In genomic region chr10:41504996-41505395, GRCm38 (mm10) we compare ENCODE assay signal across 14 mouse cellular contexts. TPM values are rescaled to one million over a fixed set of nuclear protein-coding genes. Genes with fewer than 3 reads are reported as not detected.
DNase-seq lines count a peak whose midpoint lies in the region; ATAC-seq and TF ChIP-seq lines count a peak whose summit lies in the region.
"Had no signal": no experiment of that assay in that cellular context is flagged by ENCODE, and none has a peak within 500 bp of the region (broad histone marks: within the 10 kb centered on the region; RNA-seq: fewer than 3 reads in every experiment).

No protein-coding gene starts in this region.

- H3K27ac ChIP-seq in hindbrain, embryonic 11.5 days (ENCODE audit: low read depth, low read length): no peak overlapping the region
- H3K27ac ChIP-seq in hindbrain, embryonic 14.5 days: no peak overlapping the region
- H3K27ac ChIP-seq in midbrain, embryonic 16.5 days (ENCODE audit: low read length): no peak overlapping the region
- H3K27ac ChIP-seq in midbrain, postnatal 0 days (ENCODE audit: low read depth, low read length): no peak overlapping the region
- H3K27ac ChIP-seq in forebrain, embryonic 16.5 days (ENCODE audit: low read length): no peak overlapping the region
- H3K27ac ChIP-seq: embryonic facial prominence, embryonic 12.5 days; heart, embryonic 10.5 days; layer of hippocampus, adult 2 months had no signal

- no peaks in the 10 kb centered on the region for H3K4me1 ChIP-seq in hindbrain, embryonic 11.5 days (replicated peaks; ENCODE audit: control insufficient read depth, insufficient read depth, low read length)
- H3K4me1 ChIP-seq in hindbrain, embryonic 14.5 days (replicated peaks; ENCODE audit: control insufficient read depth, insufficient read depth, low read length): no peaks in the 10 kb centered on the region
- H3K4me1 ChIP-seq in midbrain, embryonic 16.5 days (ENCODE audit: control insufficient read depth, insufficient read depth, low read length): no peaks in the 10 kb centered on the region
- H3K4me1 ChIP-seq in midbrain, postnatal 0 days (ENCODE audit: insufficient read depth, low read length): no peaks in the 10 kb centered on the region
- H3K4me1 ChIP-seq in forebrain, embryonic 16.5 days (replicated peaks; ENCODE audit: control insufficient read depth, insufficient read depth, low read length): no peaks in the 10 kb centered on the region
- H3K4me1 ChIP-seq: embryonic facial prominence, embryonic 12.5 days had no signal

- ATAC-seq in hindbrain, embryonic 11.5 days (ENCODE audit: low FRiP score): peak; percentile 17; the same call in 1 of the 2 replicates
- no peak; the same call in 1 of the 2 replicates for ATAC-seq in hindbrain, embryonic 14.5 days (ENCODE audit: low FRiP score)
- peak; percentile 28; the same call in 1 of the 2 replicates for ATAC-seq in midbrain, embryonic 16.5 days
- ATAC-seq in midbrain, postnatal 0 days (ENCODE audit: low FRiP score): no peak; the same call in 1 of the 2 replicates
- ATAC-seq in forebrain, embryonic 16.5 days: peak; percentile 23; the same call in 1 of the 2 replicates
- ATAC-seq: Patski had no signal

- H3K36me3 ChIP-seq in hindbrain, embryonic 11.5 days (ENCODE audit: control insufficient read depth, insufficient read depth, low read length): no peaks in the 10 kb centered on the region
- H3K36me3 ChIP-seq in hindbrain, embryonic 14.5 days (replicated peaks; ENCODE audit: control insufficient read depth, insufficient read depth): no peaks in the 10 kb centered on the region
- H3K36me3 ChIP-seq in midbrain, embryonic 16.5 days (ENCODE audit: control insufficient read depth, insufficient read depth, low read length): no peaks in the 10 kb centered on the region
- peaks cover 3% of the 10 kb centered on the region; the same call in 1 of the 2 replicates for H3K36me3 ChIP-seq in midbrain, postnatal 0 days (ENCODE audit: insufficient read depth, low read length)
- H3K36me3 ChIP-seq in forebrain, embryonic 16.5 days (ENCODE audit: control insufficient read depth, insufficient read depth): no peaks in the 10 kb centered on the region
- H3K36me3 ChIP-seq: embryonic facial prominence, embryonic 12.5 days; heart, embryonic 10.5 days had no signal

- DNase-seq in hindbrain, embryonic 11.5 days (ENCODE audit: low spot score): no peak
- DNase-seq in hindbrain, embryonic 14.5 days (ENCODE audit: low spot score): no peak
- DNase-seq in midbrain, postnatal 0 days (ENCODE audit: low spot score): no peak
- no peak for DNase-seq in left cerebral cortex, postnatal 10 days (ENCODE audit: extremely low spot score in 1 of 2, low spot score in 2 of 2)
- no peak for DNase-seq in adrenal gland, postnatal 4 days (ENCODE audit: low spot score in 2 of 2)

- H3K4me3 ChIP-seq in hindbrain, embryonic 11.5 days (ENCODE audit: low read depth, low read length): no peak overlapping the region
- no peak overlapping the region for H3K4me3 ChIP-seq in hindbrain, embryonic 14.5 days (replicated peaks; ENCODE audit: low read length)
- H3K4me3 ChIP-seq in midbrain, embryonic 16.5 days (ENCODE audit: low read depth, low read length): no peak overlapping the region
- H3K4me3 ChIP-seq in midbrain, postnatal 0 days (ENCODE audit: low read depth, low read length): no peak overlapping the region
- H3K4me3 ChIP-seq in forebrain, embryonic 16.5 days (replicated peaks; ENCODE audit: low read length): no peak overlapping the region
- H3K4me3 ChIP-seq: embryonic facial prominence, embryonic 12.5 days; erythroblast, embryonic 14.5 days; heart, embryonic 10.5 days; layer of hippocampus, adult 2 months had no signal

- no peaks in the 10 kb centered on the region for H3K9me3 ChIP-seq in hindbrain, embryonic 11.5 days (ENCODE audit: control insufficient read depth, low read length)
- no peaks in the 10 kb centered on the region for H3K9me3 ChIP-seq in hindbrain, embryonic 14.5 days (ENCODE audit: control insufficient read depth, low read length)
- no peaks in the 10 kb centered on the region for H3K9me3 ChIP-seq in midbrain, embryonic 16.5 days (replicated peaks; ENCODE audit: control insufficient read depth, low read length, poor library complexity, severe bottlenecking)
- no peaks in the 10 kb centered on the region for H3K9me3 ChIP-seq in midbrain, postnatal 0 days (ENCODE audit: low read length)
- H3K9me3 ChIP-seq in forebrain, embryonic 16.5 days (ENCODE audit: control insufficient read depth, low read length): no peaks in the 10 kb centered on the region
- H3K9me3 ChIP-seq: embryonic facial prominence, embryonic 12.5 days; heart, embryonic 10.5 days had no signal

- no peak for TF ChIP-seq CTCF in midbrain, postnatal 0 days (IDR thresholded peaks at IDR 0.05)

- WGBS in hindbrain, embryonic 11.5 days: 100% methylated on average over 1 of the region's 1 CpGs
- 88% methylated on average over 1 of the region's 1 CpGs for WGBS in hindbrain, embryonic 14.5 days
- 79% methylated on average over 1 of the region's 1 CpGs for WGBS in midbrain, embryonic 16.5 days
- 80% methylated on average over 1 of the region's 1 CpGs for WGBS in midbrain, postnatal 0 days
- 64% methylated on average over 1 of the region's 1 CpGs for WGBS in forebrain, embryonic 16.5 days

- H3K27me3 ChIP-seq in hindbrain, embryonic 11.5 days (ENCODE audit: control insufficient read depth, insufficient read depth, low read length): no peaks in the 10 kb centered on the region
- H3K27me3 ChIP-seq in hindbrain, embryonic 14.5 days (ENCODE audit: control insufficient read depth, insufficient read depth, low read length): no peaks in the 10 kb centered on the region
- no peaks in the 10 kb centered on the region for H3K27me3 ChIP-seq in midbrain, embryonic 16.5 days (ENCODE audit: control insufficient read depth, insufficient read depth, low read depth, low read length)
- no peaks in the 10 kb centered on the region for H3K27me3 ChIP-seq in midbrain, postnatal 0 days (ENCODE audit: insufficient read depth, low read length)
- H3K27me3 ChIP-seq in forebrain, embryonic 16.5 days (replicated peaks; ENCODE audit: control insufficient read depth, insufficient read depth, low read length): no peaks in the 10 kb centered on the region
- H3K27me3 ChIP-seq: embryonic facial prominence, embryonic 12.5 days; Patski had no signal

- no peak overlapping the region for H3K4me2 ChIP-seq in hindbrain, embryonic 11.5 days (replicated peaks; ENCODE audit: low read depth, low read length)
- no peak overlapping the region for H3K4me2 ChIP-seq in hindbrain, embryonic 14.5 days (replicated peaks)
- H3K4me2 ChIP-seq in midbrain, embryonic 16.5 days (ENCODE audit: low read length): no peak overlapping the region
- H3K4me2 ChIP-seq in midbrain, postnatal 0 days (ENCODE audit: low read depth, low read length, poor library complexity, severe bottlenecking): no peak overlapping the region
- no peak overlapping the region for H3K4me2 ChIP-seq in forebrain, embryonic 16.5 days (ENCODE audit: low read length)
- H3K4me2 ChIP-seq: embryonic facial prominence, embryonic 12.5 days had no signal

- intact Hi-C loops in left cerebral cortex, postnatal 10 days (cut with DNase I): loop anchor here (10.0 kb wide), 3 partner anchors 50 to 500 kb away; partner anchors contain the start of genes Ak9, Fig4 and Zbtb24

- no peak overlapping the region for H3K9ac ChIP-seq in hindbrain, embryonic 11.5 days (ENCODE audit: low read depth, low read length)
- no peak overlapping the region for H3K9ac ChIP-seq in hindbrain, embryonic 14.5 days
- H3K9ac ChIP-seq in midbrain, embryonic 16.5 days (ENCODE audit: low read depth, low read length): no peak overlapping the region
- H3K9ac ChIP-seq in midbrain, postnatal 0 days (replicated peaks; ENCODE audit: low read length, poor library complexity, severe bottlenecking): no peak overlapping the region
- H3K9ac ChIP-seq in forebrain, embryonic 16.5 days (replicated peaks; ENCODE audit: low read depth, low read length): no peak overlapping the region
- H3K9ac ChIP-seq: embryonic facial prominence, embryonic 12.5 days had no signal

RNA-seq across cellular contexts. Expression of gene Cd164, which starts 14.2 kb away (rescaled TPM):
- polyA plus RNA-seq in hindbrain, embryonic 11.5 days (2014; fragmentation: Nextera tagmentation; extraction: Ambion mirVana): 122 and 123 TPM in 2 replicates
- 68.4 and 75.7 TPM in 2 replicates for polyA plus RNA-seq in hindbrain, embryonic 14.5 days (2014; fragmentation: Nextera tagmentation; extraction: Ambion mirVana)
- polyA plus RNA-seq in midbrain, embryonic 16.5 days (2015; fragmentation: Nextera tagmentation; extraction: Ambion mirVana): 44.7 and 48.8 TPM in 2 replicates
- 29.3 and 31.2 TPM in 2 replicates for total RNA-seq in midbrain, postnatal 0 days (2014; rRNA removed)
- 44.5 and 48.2 TPM in 2 replicates for polyA plus RNA-seq in midbrain, postnatal 0 days (2015; fragmentation: Nextera tagmentation; extraction: Ambion mirVana)
- polyA plus RNA-seq in forebrain, embryonic 16.5 days (2015; fragmentation: Nextera tagmentation; extraction: Ambion mirVana): 61.8 and 81.7 TPM in 2 replicates
- 10 to 100 TPM; 43.7 to 53.2 TPM for total RNA-seq in left cerebral cortex, postnatal 10 days (2021)
- total RNA-seq in adrenal gland, postnatal 4 days (2021): 100 to 1,000 TPM; 195 to 202 TPM

RNA-seq across cellular contexts. Expression of gene Ppil6, which starts 14.8 kb away (rescaled TPM):
- polyA plus RNA-seq in hindbrain, embryonic 11.5 days (2014; fragmentation: Nextera tagmentation; extraction: Ambion mirVana): 1.3 and 1.4 TPM in 2 replicates
- 2.3 and 6.1 TPM in 2 replicates for polyA plus RNA-seq in hindbrain, embryonic 14.5 days (2014; fragmentation: Nextera tagmentation; extraction: Ambion mirVana)
- polyA plus RNA-seq in midbrain, embryonic 16.5 days (2015; fragmentation: Nextera tagmentation; extraction: Ambion mirVana): 4.0 and 4.1 TPM in 2 replicates
- 1.8 and 2.3 TPM in 2 replicates for total RNA-seq in midbrain, postnatal 0 days (2014; rRNA removed)
- 4.7 and 5.3 TPM in 2 replicates for polyA plus RNA-seq in midbrain, postnatal 0 days (2015; fragmentation: Nextera tagmentation; extraction: Ambion mirVana)
- 1.7 and 2.1 TPM in 2 replicates for polyA plus RNA-seq in forebrain, embryonic 16.5 days (2015; fragmentation: Nextera tagmentation; extraction: Ambion mirVana)
- total RNA-seq in left cerebral cortex, postnatal 10 days (2021): 1 to 10 TPM; 6.2 to 7.3 TPM
- 1 to 10 TPM; 2.1 to 2.2 TPM for total RNA-seq in adrenal gland, postnatal 4 days (2021)
- total RNA-seq: gastrocnemius, postnatal 36 days had no signal
- polyA plus RNA-seq: erythroblast, embryonic 14.5 days; liver, embryonic 16.5 days had no signal

RNA-seq across cellular contexts. Expression of gene Smpd2, which starts 14.8 kb away (rescaled TPM):
- 45.9 and 47.6 TPM in 2 replicates for polyA plus RNA-seq in hindbrain, embryonic 11.5 days (2014; fragmentation: Nextera tagmentation; extraction: Ambion mirVana)
- polyA plus RNA-seq in hindbrain, embryonic 14.5 days (2014; fragmentation: Nextera tagmentation; extraction: Ambion mirVana): 36.3 and 37.9 TPM in 2 replicates
- polyA plus RNA-seq in midbrain, embryonic 16.5 days (2015; fragmentation: Nextera tagmentation; extraction: Ambion mirVana): 36.5 and 44.1 TPM in 2 replicates
- 34.4 and 36.9 TPM in 2 replicates for total RNA-seq in midbrain, postnatal 0 days (2014; rRNA removed)
- 43.5 and 44.0 TPM in 2 replicates for polyA plus RNA-seq in midbrain, postnatal 0 days (2015; fragmentation: Nextera tagmentation; extraction: Ambion mirVana)
- 38.0 and 43.0 TPM in 2 replicates for polyA plus RNA-seq in forebrain, embryonic 16.5 days (2015; fragmentation: Nextera tagmentation; extraction: Ambion mirVana)
- 10 to 100 TPM; 17.2 to 18.8 TPM for total RNA-seq in left cerebral cortex, postnatal 10 days (2021)
- total RNA-seq in adrenal gland, postnatal 4 days (2021): 10 to 100 TPM; 44.0 to 45.6 TPM

RNA-seq across cellular contexts. Expression of gene Mical1, which starts 28.9 kb away (rescaled TPM):
- polyA plus RNA-seq in hindbrain, embryonic 11.5 days (2014; fragmentation: Nextera tagmentation; extraction: Ambion mirVana): 26.6 and 28.1 TPM in 2 replicates
- polyA plus RNA-seq in hindbrain, embryonic 14.5 days (2014; fragmentation: Nextera tagmentation; extraction: Ambion mirVana): 20.6 and 22.8 TPM in 2 replicates
- 23.2 and 24.6 TPM in 2 replicates for polyA plus RNA-seq in midbrain, embryonic 16.5 days (2015; fragmentation: Nextera tagmentation; extraction: Ambion mirVana)
- total RNA-seq in midbrain, postnatal 0 days (2014; rRNA removed): 24.1 and 24.6 TPM in 2 replicates
- 18.7 and 21.2 TPM in 2 replicates for polyA plus RNA-seq in midbrain, postnatal 0 days (2015; fragmentation: Nextera tagmentation; extraction: Ambion mirVana)
- 44.8 and 45.1 TPM in 2 replicates for polyA plus RNA-seq in forebrain, embryonic 16.5 days (2015; fragmentation: Nextera tagmentation; extraction: Ambion mirVana)
- total RNA-seq in left cerebral cortex, postnatal 10 days (2021): 10 to 100 TPM; 32.7 to 36.5 TPM
- 10 to 100 TPM; 28.5 to 29.6 TPM for total RNA-seq in adrenal gland, postnatal 4 days (2021)

RNA-seq across cellular contexts. Expression of gene Zbtb24, which starts 54.8 kb away (rescaled TPM):
- polyA plus RNA-seq in hindbrain, embryonic 11.5 days (2014; fragmentation: Nextera tagmentation; extraction: Ambion mirVana): 20.1 TPM in 2 replicates
- 19.0 and 19.1 TPM in 2 replicates for polyA plus RNA-seq in hindbrain, embryonic 14.5 days (2014; fragmentation: Nextera tagmentation; extraction: Ambion mirVana)
- polyA plus RNA-seq in midbrain, embryonic 16.5 days (2015; fragmentation: Nextera tagmentation; extraction: Ambion mirVana): 19.3 and 20.0 TPM in 2 replicates
- total RNA-seq in midbrain, postnatal 0 days (2014; rRNA removed): 17.2 and 22.3 TPM in 2 replicates
- 15.5 and 15.8 TPM in 2 replicates for polyA plus RNA-seq in midbrain, postnatal 0 days (2015; fragmentation: Nextera tagmentation; extraction: Ambion mirVana)
- polyA plus RNA-seq in forebrain, embryonic 16.5 days (2015; fragmentation: Nextera tagmentation; extraction: Ambion mirVana): 22.0 and 22.7 TPM in 2 replicates
- total RNA-seq in left cerebral cortex, postnatal 10 days (2021): 10 to 100 TPM; 16.3 to 17.0 TPM
- 10 to 100 TPM; 24.5 to 28.0 TPM for total RNA-seq in adrenal gland, postnatal 4 days (2021)

Comparison
In these comparisons a context has a peak if more than half of its experiments do, and no peak if none do; other contexts are left out.
1. ATAC-seq: peak in hindbrain, embryonic 11.5 days (single experiment), midbrain, embryonic 16.5 days (single experiment) and forebrain, embryonic 16.5 days (single experiment); none in hindbrain, embryonic 14.5 days (single experiment) and midbrain, postnatal 0 days (single experiment).